Mouse (Mus musculus) gastrocnemius, adult 8-10 months (tissue): Measurements from ENCODE around the gene Faap100. TPM values are rescaled to one million over a fixed set of nuclear protein-coding genes. Genes with fewer than 3 reads are reported as not detected.
"Not testable (repeated sequence)": the region's sequence is repeated elsewhere in the genome, so short reads cannot be mapped to it uniquely, and the experiment has no call there.

Experiments used
- DNase-seq, 2 experiments: peaks; one replicate each; pipeline ENCODE4 v3.0.0; 2022; ENCODE audit warnings: low spot score in 2 of 2
- total RNA-seq, 4 experiments: library from RNA; stranded (reverse); gene quantifications; 2 replicates each; pipeline ENCODE4 v1.2.4; 2022

Gene Faap100
- total RNA-seq, 4 experiments from 2014 or later: 11.5 to 13.5 (median 13.3) TPM

DNA sequence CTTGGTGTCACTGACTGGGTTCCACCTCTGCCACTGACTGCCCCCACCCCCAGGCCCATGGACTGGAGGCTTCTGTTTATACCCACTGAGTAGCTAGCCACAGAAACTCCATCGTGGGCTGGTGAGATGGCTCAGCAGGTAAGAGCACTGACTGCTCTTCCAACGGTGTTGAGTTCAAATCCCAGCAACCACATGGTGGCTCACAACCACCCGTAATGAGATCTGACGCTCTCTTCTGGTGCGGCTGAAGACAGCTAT is 26.5 kb downstream of the Faap100 start:
- not testable (repeated sequence) for DNase-seq

DNA sequence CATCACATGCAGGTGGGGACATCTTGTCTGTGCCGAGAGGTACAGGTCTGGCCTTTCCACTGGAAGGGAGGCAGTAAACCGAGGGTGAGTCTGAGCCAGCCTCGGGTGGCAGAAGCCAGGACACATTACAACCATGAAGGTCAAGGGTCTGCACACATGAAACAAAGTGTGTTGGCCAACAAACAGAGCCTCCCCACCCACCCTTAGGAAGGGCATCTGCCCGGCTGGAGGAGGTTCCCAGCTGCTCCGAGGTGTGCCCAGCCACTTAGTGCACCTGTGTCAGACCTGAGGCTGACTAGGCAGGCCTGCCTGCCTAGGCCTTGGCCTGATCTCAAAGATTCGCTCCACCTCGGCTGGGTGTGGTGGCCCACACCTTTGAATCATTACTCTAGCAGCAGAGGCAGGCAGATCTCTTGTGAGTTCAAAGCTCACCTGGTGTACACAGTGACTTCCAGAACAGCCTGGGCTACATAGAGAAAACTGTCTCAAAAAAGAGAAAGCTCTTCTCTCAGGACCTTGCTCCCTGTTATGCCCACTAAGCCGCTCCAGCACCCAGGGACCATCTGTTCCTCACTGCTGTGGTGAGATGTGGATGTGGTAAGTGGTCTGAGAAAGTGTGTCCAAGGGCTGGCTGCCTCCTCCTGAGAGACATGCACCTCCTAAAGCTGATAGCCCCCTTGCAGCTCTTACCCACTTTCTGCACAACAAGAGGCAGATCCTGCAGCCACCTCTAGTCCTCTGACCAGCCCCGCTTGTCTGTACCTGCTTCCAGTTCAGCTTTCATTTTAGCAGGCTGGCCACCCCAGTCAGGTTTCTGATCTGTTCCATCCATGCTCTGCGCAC is 27.1 kb downstream of the Faap100 start:
- DNase-seq: no peak

DNA sequence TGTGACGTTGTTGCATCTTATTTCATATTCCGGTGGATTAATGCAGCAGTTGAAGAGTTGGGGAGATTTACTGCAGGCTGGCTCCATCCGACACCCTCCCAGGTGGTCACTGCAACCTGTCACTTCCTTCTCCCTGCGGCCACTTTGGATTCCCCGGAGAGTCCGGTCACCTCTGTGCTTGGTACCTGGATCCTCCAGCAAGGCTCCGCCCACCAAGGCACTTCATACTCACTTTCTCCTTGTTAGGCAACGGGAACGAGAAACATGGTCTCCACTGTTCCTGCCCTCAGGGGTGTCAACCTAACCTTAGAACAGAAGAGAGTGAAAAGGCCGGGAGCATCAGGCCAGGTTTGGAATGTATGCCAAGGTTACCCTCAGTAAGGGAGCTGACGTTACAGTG is 27.9 kb downstream of the Faap100 start:
- DNase-seq: no peak

DNA sequence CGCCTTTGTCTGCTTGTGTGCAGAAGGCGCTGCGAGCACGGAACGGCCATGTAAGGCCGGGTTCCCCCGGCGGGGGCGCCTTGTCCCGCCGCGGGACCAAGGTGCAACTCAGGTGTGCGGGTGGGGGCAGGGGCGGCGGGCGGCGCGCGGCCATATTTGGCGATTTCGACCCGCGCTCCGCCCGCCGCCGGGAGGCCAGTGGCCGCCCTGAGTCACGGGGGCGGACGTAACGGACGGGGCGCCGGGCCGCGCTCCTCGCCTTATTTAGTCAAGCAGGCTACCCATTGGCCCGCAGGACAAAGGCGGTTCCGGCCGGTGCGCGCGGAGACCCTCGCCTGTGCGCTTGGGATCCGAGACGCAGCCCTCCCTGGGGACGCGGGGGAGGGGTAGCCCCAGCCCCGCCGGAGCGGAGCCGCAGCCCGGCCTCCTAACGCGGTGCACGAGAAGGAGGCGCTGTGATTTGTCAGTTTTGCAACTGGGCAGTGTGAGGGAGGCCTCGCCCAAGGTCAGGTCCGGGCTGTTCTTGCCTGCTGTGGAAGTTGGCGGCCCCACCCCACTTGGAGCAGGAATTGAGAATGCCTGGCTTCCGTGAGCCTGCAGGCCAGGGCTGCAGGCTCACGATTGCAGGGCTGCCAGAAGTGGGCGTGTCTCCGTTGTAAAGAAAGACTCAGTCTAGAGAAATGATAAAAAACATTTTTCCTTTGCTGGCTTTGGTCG is 28.4 kb downstream of the Faap100 start:
- DNase-seq: peak; percentile 94 to 95

DNA sequence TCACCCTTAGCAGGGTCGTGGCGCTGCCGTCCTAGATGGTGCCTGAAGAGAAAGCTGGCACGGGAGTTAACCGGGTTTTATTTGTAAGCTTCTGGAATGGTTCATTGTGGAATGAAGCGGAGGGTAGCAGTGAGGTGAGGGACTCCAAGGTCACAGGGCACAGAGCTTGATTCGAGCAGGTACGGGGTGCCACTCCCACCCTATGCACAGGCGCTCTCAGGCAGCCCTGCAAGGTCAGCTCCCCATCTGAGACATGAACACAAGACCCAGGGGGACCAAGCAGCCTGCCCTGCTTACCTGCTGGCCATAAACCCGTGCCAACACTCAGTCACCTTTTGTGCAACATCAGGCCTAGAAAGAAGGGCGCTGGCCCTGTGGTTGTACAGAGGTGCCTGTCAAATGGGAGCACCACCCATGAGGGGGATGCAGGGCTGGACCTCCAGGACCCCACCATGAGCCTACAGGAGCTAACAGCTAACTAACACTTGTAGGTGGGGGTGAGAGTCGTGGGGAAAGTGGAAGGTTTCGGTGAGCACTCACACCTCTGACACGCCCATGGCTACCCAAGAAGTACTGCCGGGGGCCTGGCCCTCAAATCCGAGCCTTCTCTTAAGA is 29.1 kb downstream of the Faap100 start:
- no peak for DNase-seq

DNA sequence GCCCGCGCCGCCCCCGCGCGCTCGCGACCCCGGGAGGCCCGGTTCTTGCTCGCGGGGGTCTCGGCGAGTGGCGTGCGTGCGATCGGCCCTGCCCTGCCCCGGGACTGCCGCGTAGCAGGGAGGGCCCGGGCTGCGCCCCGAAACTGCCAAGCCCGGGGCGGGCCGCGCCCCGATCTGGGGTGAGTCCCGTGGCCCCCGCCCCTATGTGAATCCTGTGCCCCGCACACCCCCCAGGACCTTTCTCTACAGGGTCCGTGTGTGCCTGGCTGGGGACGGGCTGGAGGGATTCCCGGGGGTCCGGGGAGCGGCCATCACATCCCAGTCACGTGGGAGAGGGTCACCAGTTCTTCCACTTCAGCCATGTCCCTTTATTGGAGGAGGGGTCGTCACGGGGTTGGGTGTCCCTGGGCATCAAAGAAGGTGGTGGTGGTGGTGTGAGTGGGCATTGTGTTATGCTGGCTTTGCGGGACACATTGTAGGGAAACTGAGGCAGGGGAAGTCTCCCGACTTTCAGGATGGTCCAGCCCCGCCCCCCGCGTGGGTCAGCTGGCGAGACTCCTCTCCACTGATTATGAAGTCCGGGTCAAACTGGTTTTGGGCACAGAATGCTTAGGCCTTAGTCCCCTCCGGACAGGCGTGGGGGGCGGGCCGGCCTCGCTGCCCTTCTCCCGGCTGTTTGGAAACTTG is 29.7 kb downstream of the Faap100 start:
- peak; percentile 65 to 78 for DNase-seq

DNA sequence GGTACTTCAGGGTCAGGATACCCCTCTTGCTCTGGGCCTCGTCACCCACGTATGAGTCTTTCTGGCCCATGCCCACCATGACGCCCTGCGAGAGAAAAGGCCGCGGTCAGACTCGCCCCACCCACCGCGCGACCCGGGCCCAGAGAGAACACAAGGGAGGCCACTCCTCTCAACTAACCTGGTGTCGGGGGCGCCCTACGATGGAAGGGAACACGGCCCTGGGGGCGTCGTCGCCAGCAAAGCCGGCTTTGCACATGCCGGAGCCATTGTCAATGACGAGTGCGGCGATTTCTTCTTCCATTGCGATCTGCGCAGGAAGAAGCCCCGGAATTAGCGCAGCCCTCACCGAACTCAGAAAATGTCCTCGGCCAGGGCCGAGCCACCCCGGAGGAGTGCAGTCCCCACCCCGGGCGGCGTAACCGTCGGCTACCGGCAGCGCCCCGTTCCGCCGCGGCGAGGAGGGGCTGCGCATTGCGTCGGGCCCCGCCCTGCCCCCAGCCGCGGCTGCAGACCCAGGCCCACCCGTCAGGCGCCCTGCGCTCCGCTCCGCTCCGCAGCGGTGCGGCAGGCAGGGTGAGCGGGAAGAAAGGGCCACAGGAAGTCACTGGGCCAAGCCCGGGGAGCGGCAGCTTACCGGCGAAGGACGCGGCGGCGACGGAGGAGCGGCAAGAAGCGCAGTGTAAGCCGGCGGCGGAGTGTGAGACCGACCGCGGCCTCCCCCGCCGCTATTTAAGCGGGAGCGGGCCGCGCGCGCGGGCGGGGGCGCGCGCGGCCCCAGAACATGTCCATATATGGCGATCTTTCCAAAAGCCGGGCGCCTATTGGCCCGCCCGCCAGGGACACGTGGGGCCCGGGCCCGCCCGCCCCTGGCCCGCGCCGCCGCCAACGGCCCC is 30.5 kb downstream of the Faap100 start, which contains the start of gene Actg1:
TSS of gene Actg1 (minus strand) at position 752 of the 893 bp plus-strand sequence.
- peak in 1 of 2 experiments; percentile 84 for DNase-seq

DNA sequence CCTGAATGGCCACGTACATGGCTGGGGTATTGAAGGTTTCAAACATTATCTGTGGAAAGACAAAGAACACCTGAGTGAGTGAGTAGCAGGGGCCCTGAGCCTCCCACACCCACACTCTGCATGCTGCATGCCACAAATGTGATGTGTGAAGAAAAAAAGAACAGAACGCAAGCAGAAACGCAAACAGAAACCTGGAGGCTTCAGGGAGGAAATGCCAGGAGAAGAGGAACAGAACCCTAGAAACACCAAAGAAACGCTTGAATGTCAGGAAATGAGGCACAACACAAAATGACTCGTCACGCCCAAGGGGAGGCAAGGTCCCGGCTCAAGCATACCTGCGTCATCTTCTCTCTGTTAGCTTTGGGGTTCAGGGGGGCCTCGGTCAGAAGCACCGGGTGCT is 31.3 kb downstream of the Faap100 start:
- no peak for DNase-seq

DNA sequence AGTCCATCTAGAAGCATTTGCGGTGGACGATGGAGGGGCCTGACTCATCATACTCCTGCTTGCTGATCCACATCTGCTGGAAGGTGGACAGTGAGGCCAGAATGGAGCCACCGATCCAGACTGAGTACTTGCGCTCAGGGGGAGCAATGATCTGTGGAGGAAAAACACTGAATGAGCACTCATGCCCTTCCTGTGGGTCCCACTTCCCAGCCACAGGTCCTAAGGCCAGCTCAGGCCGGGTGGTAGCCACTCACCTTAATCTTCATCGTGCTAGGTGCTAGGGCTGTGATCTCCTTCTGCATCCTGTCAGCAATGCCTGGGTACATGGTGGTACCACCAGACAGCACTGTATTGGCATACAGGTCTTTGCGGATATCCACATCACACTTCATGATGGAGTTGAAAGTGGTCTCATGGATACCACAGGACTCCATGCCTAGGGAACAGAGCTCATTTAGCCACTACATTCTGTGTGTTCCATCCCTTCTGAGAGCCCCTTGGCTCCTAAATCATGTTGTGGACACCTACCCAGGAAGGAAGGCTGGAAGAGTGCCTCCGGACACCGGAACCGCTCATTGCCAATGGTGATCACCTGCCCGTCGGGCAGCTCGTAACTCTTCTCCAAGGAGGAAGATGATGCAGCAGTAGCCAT is 32.1 kb downstream of the Faap100 start:
- DNase-seq: not testable (repeated sequence)

DNA sequence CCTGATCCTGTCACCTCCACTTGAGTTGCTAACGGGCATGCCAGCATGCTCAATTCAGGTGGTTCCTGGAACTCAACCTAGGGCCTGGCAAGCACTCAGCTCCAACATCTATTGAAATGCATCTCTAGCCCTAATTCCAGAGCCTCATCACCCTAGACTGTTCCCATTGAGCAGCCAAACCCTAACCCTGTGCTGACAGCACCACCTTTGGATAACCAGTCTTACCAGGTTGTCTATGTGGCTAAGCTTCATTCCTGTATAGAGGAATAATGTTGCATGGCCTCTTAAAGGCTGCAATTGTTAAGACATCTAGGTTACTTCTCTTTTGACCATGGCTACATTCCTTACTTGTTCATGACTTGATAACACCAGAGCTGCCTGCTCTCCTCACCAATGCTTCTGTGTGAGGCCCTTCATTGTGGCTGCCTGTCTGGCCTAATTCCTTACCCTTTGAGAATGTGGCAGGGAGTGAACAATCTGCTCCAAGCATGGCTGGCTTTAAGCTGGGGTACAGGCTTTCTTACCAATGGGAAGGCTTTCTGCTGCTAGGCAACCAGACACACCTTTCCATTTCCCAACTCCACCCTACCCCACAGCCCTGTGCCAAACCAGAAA is 33.4 kb downstream of the Faap100 start:
- no peak for DNase-seq

DNA sequence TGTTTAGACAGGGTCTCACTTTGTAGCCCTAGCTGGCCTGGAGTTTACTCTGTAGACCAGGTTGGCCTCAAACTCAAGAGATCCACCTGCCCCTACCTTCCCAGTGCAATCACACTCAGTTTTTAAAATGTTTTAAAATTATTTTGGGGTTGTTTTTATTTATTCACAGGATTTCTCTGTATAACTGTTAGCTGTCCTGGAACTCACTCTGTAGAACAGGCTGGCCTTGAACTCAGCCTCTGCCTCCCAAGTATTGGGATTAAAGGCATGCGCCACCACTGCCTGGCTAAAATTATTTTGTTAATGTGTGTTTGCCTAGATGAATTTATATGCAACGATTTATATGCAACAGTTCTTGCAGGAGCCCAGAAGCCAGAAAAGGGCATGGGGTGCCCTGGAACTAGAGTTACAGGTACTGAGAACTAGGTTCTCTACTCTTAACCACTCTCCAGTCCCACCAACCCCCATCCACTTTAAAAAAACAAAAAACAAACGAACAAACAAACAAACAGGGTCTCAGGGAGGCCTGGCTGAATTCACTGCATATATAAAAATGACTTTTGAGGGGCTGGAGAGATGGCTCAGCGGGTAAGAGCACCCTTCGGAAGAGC is 34.1 kb downstream of the Faap100 start:
- DNase-seq: no peak

DNA sequence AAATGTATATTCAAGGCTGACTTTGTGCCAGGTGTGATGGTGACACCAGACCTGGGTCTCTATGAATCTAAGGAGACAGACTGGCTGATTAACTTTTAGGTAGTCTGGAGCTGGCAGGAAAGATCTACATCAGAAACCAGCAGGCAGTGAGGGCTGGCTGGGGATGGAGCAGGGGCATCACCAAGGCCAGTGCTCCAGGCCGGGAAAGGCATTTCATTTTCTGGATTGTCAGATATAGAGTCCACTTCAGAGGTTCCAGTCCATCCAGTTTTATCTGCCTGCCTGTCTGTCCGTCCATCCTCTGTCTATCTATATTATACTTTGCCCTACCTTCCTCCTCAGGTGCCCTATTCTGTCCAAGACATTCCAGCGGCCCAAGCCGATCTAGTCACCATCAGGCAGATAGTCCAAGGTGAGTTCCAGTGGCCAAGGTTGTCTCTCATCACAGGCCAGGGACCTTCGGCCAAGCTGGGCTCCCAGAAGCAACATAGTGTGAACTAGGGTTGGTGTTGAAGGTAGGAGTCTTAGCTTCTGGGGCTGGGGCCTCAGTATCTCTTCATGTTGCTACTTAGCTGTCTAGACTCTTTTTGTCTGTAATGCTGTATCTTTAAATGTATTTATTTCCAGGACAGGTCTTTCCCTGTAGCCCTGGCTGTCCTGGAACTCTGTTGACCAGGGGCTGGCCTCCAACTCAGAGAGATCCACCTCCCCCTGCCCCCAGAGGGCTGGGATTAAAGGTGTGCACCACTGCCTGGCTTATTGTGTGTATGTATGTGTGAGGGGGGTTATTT is 34.9 kb downstream of the Faap100 start:
- DNase-seq: peak in 1 of 2 experiments; percentile 16

DNA sequence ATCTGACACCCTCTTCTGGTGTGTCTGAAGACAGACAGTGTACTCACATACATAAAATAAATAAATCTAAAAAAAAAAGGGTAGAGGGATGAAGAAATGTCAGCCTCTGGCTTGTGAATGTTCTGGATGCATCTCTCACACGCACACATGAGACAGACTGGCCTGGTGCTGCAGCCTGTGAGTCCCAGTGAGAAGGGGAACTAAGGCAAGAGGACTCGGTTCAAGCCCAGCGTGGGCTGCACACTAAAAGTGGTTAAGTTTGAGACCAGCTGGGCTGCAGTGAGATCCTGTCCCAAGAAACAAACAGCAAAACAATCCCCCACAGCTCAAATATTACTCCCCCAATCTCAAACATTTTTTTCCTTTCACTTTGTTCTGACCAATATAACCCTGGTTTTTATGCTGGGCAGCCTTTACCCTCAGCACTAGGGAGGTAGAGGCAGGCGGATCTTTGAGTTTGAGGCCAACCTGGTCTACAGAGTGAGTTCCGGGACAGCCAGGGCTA is 35.9 kb downstream of the Faap100 start:
- no peak for DNase-seq

DNA sequence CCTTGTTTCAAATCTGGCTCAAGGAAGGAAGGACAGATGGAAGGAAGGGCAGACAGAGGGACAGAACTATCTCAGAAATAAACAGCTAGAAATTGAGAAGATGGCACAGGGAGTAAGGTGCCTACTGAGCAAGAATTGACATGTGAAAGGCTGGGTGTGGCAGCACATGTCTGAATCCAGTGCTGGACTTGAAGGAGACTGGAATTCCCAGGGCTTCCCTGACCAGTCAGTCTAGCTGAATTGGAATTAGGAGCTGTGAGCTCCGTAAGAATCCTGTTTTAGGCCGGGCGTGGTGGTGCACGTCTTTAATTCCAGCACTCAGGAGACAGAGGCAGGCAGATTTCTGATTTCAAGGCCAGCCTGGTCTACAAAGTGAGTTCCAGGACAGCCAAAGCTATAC is 36.9 kb downstream of the Faap100 start:
- DNase-seq: no peak

DNA sequence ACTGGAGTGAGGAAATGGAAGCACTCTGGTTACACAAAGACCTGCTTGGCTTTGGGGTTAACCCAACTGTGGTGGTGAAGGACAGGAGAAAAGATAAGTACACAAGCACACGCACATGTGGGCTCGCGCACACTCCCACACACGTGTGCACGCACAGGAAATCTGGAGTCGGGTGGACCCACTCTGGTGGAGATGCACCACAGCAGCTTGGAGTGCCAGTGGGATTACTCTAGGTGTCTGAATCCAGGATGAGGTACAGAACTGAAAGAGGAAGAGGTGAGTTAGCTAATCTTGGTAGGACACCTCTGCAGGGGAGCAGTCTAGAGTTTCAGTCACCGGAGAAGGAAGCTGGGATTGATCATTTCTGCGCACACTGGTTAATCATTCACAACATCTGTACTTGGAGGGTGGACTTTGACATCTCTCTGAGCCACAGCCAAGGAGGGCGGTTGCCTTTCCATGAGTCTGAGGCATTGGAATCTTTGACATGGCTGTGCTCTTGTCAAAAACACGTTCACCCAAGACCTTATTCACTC is 38.5 kb downstream of the Faap100 start:
- no peak for DNase-seq

DNA sequence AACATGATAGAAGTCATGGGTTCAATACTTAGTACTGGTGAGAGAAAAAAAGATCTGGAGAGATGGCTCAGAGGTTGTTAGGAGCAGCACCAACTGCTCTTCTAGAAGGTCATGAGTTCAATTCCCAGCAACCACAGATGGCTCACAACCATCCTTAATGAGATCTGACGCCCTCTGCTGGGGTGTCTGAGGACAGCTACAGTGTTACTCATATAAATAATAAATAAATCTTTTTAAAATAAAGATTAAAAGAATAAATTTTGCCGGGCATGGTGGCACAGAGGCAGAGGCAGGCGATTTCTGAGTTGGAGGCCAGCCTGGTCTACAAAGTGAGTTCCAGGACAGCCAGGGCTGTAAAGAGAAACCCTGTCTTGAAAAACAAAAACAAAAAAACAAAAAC is 39.8 kb downstream of the Faap100 start:
- no peak for DNase-seq

DNA sequence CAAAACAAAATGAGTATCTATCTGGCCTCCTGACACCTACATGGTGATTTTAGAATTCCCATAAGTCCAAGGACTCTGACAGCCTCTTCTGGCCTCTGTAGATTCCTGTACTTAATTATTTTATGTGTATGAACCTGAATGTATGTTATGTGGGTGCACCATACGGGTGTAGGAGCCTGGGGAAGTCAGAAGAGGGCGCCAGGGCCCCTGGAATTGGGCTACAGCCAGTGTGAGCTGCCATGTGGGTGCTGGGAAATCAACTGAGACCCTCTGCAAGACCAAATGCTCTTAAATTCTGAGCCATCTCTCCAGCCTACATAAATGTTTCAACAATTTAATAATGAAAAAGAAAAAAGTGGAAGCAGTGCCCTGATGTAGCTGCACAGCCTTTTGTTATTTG is 41.1 kb downstream of the Faap100 start:
- DNase-seq: no peak

DNA sequence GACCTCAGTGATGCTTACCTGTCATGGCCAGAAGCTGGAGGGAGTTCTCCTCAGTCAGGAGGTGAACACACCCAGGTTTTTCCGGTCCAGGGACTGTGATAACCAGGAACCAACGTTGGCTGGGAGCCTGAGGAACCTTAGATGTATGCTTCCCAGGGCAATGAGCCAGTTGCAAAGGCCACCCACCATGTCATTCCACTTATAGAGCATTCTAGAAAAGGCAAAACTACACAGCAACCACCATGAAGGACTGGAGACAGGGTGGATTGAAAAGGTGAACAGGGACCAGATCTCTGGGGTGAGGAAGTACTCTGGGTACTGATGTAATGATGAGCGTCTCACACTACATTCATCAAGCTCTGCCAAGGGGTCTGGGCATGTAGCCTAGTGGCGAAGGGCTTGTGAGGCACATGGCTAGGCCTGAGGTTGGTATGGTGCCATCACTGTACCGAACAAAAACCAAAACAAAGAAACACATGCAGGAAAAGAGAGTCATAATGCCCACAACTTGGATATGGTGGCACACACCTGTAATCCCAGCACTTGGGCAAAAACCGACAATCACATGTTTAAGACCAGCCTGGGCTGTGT is 43.0 kb downstream of the Faap100 start:
- no peak for DNase-seq
